29 mouse cellular contexts compared by ENCODE assay signal in genomic region chr19:59084296-59084695, GRCm38 (mm10). TPM values are rescaled to one million over a fixed set of nuclear protein-coding genes. Genes with fewer than 3 reads are reported as not detected.
A peak's percentile ranks its signal among the peaks of the same experiment; 100 is the strongest.
DNase-seq lines count a peak whose midpoint lies in the region; TF ChIP-seq lines count a peak whose summit lies in the region.
"Had no signal": no experiment of that assay in that cellular context is flagged by ENCODE, and none has a peak within 500 bp of the region (broad histone marks: within the 10 kb centered on the region; RNA-seq: fewer than 3 reads in every experiment).

No protein-coding gene starts in this region.

- no peak for TF ChIP-seq POLR2A in heart, adult 2 months (IDR thresholded peaks at IDR 0.05; ENCODE audit: insufficient read depth, low read depth, low read length)
- TF ChIP-seq POLR2A in lung, adult 2 months (IDR thresholded peaks at IDR 0.05; ENCODE audit: borderline replicate concordance, extremely low read depth, low read depth, low read length) = no peak

- H3K36me3 ChIP-seq in heart, adult 2 months (ENCODE audit: control insufficient read depth, insufficient read depth, low read length) = no peaks in the 10 kb centered on the region
- H3K36me3 ChIP-seq: embryonic facial prominence, embryonic 10.5 days; embryonic facial prominence, embryonic 15.5 days; heart, embryonic 10.5 days; heart, embryonic 15.5 days; hindbrain, embryonic 13.5 days; kidney, embryonic 15.5 days; limb, embryonic 15.5 days; midbrain, embryonic 12.5 days; neural tube, embryonic 12.5 days had no signal

- DNase-seq in heart, adult 2 months = no peak
- no peak for DNase-seq in heart, adult 8-10 months (ENCODE audit: low spot score)
- DNase-seq in layer of hippocampus, adult 2 months (ENCODE audit: low spot score in 2 of 2) = no peak
- no peak for DNase-seq in layer of hippocampus, adult 11-12 months (ENCODE audit: low spot score)
- DNase-seq in lung, adult 2 months = no peak
- no peak for DNase-seq in lung, postnatal 14 days
- DNase-seq in brain, adult 2 months (ENCODE audit: low read depth, low spot score) = peak; percentile 35
- DNase-seq in cerebellum, adult 9-11 months = no peak
- DNase-seq: adrenal gland, adult 2 months; cerebellum, adult 2 months; cerebellum, postnatal 25 days; heart, postnatal 4 days; kidney, adult 11 months; lung, postnatal 4 days; right cerebral cortex, adult 18-20 months; spleen, adult 18-20 months; thymus, adult 18-20 months; thymus, postnatal 25 days had no signal

- peak; percentile 44 for TF ChIP-seq CTCF in heart, adult 2 months (IDR thresholded peaks at IDR 0.05)
- peak; percentile 53 for TF ChIP-seq CTCF in layer of hippocampus, adult 2 months (conservative IDR thresholded peaks at IDR 0.05)
- peak; percentile 36; the same call in 1 of the 2 replicates for TF ChIP-seq CTCF in lung, adult 2 months (IDR thresholded peaks at IDR 0.05; ENCODE audit: insufficient read depth, low read length)

- no peak for TF ChIP-seq EP300 in heart, adult 2 months (IDR thresholded peaks at IDR 0.05; ENCODE audit: insufficient read depth, low read depth, low read length)

- H3K79me2 ChIP-seq in heart, adult 2 months (replicated peaks; ENCODE audit: control insufficient read depth, insufficient read depth, low read length) = no peaks in the 10 kb centered on the region

- intact Hi-C loops in heart, adult 2 months (cut with DNase I) = no loop called here

- H3K9ac ChIP-seq in heart, adult 2 months (ENCODE audit: low read depth, low read length) = no peak overlapping the region
- H3K9ac ChIP-seq: embryonic facial prominence, embryonic 15.5 days; heart, embryonic 15.5 days; hindbrain, embryonic 13.5 days; kidney, embryonic 15.5 days; limb, embryonic 15.5 days; midbrain, embryonic 12.5 days; neural tube, embryonic 12.5 days had no signal

- H3K27me3 ChIP-seq in heart, adult 2 months (ENCODE audit: control insufficient read depth, insufficient read depth, low read length) = no peaks in the 10 kb centered on the region
- H3K27me3 ChIP-seq: embryonic facial prominence, embryonic 15.5 days; heart, embryonic 15.5 days; limb, embryonic 15.5 days; megakaryocyte, embryonic 14.5 days; midbrain, embryonic 12.5 days; neural tube, embryonic 12.5 days had no signal

- H3K4me1 ChIP-seq in heart, adult 2 months (ENCODE audit: control insufficient read depth, insufficient read depth, low read length) = no peaks in the 10 kb centered on the region
- no peaks in the 10 kb centered on the region for H3K4me1 ChIP-seq in lung, adult 2 months (ENCODE audit: control insufficient read depth, insufficient read depth, low read length)
- H3K4me1 ChIP-seq: embryonic facial prominence, embryonic 10.5 days; embryonic facial prominence, embryonic 15.5 days; heart, embryonic 10.5 days; heart, embryonic 15.5 days; hindbrain, embryonic 13.5 days; kidney, embryonic 15.5 days; limb, embryonic 15.5 days; megakaryocyte, embryonic 14.5 days; midbrain, embryonic 12.5 days; neural tube, embryonic 12.5 days had no signal

- no peak overlapping the region for H3K4me3 ChIP-seq in heart, adult 2 months
- H3K4me3 ChIP-seq in layer of hippocampus, adult 2 months = no peak overlapping the region
- H3K4me3 ChIP-seq in lung, adult 2 months (replicated peaks; ENCODE audit: extremely low read depth, low read depth, low read length) = no peak overlapping the region
- H3K4me3 ChIP-seq: embryonic facial prominence, embryonic 10.5 days; embryonic facial prominence, embryonic 15.5 days; heart, embryonic 10.5 days; heart, embryonic 15.5 days; hindbrain, embryonic 13.5 days; kidney, embryonic 15.5 days; limb, embryonic 15.5 days; midbrain, embryonic 12.5 days; myocyte; neural tube, embryonic 12.5 days had no signal

- WGBS in heart, adult 2 months = 39% methylated on average over 4 of the region's 4 CpGs
- 37% methylated on average over 4 of the region's 4 CpGs for WGBS in lung, adult 2 months

- no peak overlapping the region for H3K27ac ChIP-seq in heart, adult 2 months
- H3K27ac ChIP-seq in layer of hippocampus, adult 2 months = no peak overlapping the region
- H3K27ac ChIP-seq: embryonic facial prominence, embryonic 10.5 days; embryonic facial prominence, embryonic 15.5 days; heart, embryonic 10.5 days; heart, embryonic 15.5 days; hindbrain, embryonic 13.5 days; kidney, embryonic 15.5 days; limb, embryonic 15.5 days; midbrain, embryonic 12.5 days; neural tube, embryonic 12.5 days had no signal

RNA-seq across cellular contexts. Expression of gene Shtn1, which starts 8.4 kb away (rescaled TPM):
- 1 to 10 TPM; 2.3 to 2.4 TPM for total RNA-seq in heart, adult 2 months (2021)
- polyA plus RNA-seq in heart, adult 2 months (2012; rRNA removed) = 0.90 and 1.3 TPM in 2 replicates
- 1 to 10 TPM; 2.1 to 3.4 (median 2.6) TPM for total RNA-seq in heart, adult 8-10 months (2022)
- total RNA-seq in layer of hippocampus, adult 2 months (2021) = 10 to 100 TPM; 21.7 to 22.9 TPM
- polyA plus RNA-seq in lung, adult 2 months (2012; rRNA removed) = 3.4 and 6.4 TPM in 2 replicates

Comparison
In these comparisons a context has a peak if more than half of its experiments do, and no peak if none do; other contexts are left out.
1. RNA of gene Shtn1, which starts 8.4 kb away (total RNA-seq): 21.7 to 22.9 TPM in layer of hippocampus, adult 2 months; 2.1 to 3.4 TPM in heart, adult 8-10 months and 2.3 to 2.4 TPM in heart, adult 2 months; every median in the first group is over 4 times any median in the second.
2. Peak in every context shown above with its lines, with median percentiles within 50 percentile points of each other: CTCF ChIP-seq.